Mouse (Mus musculus): ENCODE measurements around the gene Gstt1.
"Not testable (repeated sequence)": the region's sequence is repeated elsewhere in the genome, so short reads cannot be mapped to it uniquely, and the experiment has no call there.

Gene Gstt1

DNA sequence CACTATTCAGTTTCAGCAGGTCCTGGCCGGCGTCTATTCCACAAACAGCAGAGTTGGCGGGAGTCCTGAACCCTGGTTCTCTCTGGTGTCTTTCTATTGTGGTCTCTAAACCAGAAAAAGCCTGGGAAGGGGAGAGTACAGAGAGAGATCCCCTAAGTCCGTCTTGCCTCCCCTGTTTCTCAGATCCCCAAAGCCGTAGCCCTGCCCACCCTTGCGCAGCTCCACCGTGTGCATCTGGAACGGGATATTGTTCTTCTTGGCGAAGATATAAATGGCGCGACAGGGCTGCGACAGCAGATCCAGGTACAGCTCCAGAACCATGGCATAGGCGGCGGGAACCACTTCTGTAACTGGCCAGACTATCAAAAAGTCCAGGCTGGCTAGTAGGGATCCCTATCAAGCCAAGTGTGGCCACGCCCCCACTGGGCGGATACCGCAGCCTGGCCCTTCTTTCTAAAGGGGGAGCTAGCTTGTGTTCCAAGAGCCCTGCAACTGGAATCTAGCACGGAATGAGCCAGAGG is at the start of gene Gstt1:
TSS of gene Gstt1 (minus strand) at position 409 of the 521 bp plus-strand sequence.
- DNase-seq (ENCODE audit: low read depth, low spot score) = no peak

DNA sequence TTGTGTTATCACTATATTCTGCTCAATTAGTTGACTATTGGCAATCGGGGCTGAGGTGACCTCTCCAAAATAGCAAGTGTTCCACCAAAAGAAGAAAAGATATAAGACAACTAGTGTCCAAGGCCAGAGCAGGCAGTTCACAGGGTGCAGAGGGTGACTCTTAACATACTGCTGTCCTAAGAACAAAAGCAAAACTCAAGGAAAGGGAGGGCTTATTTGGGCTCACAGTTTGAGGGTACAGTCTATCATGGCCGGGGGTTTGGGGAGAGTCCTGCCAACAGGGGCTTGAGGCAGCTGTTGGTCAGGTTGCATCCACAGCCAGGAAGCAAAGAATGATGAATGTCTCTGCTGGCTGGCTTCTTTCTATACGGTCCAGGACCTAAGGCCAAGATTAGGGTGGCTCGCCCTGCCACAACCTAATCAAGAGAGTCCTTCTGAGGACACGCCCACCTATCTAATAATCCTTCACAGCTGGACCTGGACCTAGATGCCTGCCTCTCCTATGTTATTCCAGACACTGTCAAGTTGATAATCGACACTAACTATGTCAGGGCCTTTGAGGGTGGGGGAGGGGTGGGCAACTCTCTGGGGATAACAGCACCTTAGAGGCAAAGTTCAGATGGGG is 47.0 kb upstream of the Gstt1 start:
- no peak for DNase-seq (ENCODE audit: low read depth, low spot score)

GRCm38 (mm10) chr10:75844800-75845199 is 46.4 kb upstream of the Gstt1 start:
- no peak for DNase-seq (ENCODE audit: low read depth, low spot score)

GRCm38 (mm10) chr10:75843898-75844297 is 45.5 kb upstream of the Gstt1 start:
- DNase-seq (ENCODE audit: low read depth, low spot score) = not testable (repeated sequence)

DNA sequence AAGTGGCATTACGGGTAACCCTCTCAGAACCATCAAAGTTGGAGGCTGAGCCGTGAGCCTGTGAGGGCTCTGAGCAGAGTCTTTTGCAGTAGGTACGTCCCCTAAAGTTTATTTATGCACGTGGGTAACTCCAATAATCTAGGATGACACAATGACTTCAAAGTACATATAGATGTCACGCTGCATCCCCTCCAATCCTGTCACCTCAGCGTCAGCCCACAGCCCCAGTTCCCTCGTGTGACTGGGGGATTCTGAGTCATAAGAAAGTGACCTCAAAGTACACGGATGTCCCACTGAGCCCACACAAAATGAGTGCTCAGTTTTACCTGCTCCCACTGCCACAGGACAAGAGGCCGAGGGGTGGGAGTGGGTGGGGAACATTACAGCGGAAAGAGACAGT is 40.7 kb upstream of the Gstt1 start:
- no peak for DNase-seq (ENCODE audit: low read depth, low spot score)

GRCm38 (mm10) chr10:75837248-75837759 is 38.9 kb upstream of the Gstt1 start, which contains the start of gene Gstt2:
Gstt2 (minus strand) TSS chr10:75837424.
- DNase-seq (ENCODE audit: low read depth, low spot score) = peak; percentile 96

DNA sequence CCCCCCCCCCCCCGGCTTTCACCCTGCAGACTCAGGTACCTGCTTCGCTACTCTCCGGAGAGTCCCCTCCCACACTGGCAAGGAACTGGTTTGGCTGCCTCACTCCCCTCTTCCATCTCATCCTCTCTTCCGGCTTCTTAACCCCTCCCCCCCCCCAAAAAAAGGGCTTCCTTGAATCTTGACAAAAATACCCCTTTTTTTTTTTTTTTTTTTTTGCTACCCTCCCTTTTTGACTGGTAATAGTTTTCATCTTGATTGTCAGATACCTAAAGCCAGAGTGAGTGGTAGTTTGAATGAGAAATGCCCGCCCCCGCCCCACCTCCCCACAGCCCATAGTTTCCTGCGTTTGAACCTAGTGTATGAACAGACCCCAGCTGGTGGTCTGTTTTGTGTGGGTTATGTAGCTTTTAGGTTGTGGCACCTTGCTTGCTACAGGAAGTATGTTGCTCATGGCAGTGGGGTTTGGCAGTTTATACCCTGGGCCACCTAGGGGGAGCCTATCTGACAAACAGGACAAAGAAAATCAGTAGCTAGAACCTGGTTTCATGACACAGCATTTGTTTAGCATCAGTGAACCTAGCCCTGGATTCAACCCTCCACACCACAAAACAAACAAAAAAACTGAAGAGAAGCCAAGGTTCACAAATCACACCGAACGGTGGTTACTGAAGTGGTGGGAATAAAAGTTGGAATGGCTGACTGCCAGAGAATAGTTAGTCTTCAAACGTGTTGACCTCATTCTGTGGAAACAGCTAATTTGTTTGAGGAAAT is 37.6 kb upstream of the Gstt1 start:
- DNase-seq (ENCODE audit: low read depth, low spot score) = peak; percentile 85

DNA sequence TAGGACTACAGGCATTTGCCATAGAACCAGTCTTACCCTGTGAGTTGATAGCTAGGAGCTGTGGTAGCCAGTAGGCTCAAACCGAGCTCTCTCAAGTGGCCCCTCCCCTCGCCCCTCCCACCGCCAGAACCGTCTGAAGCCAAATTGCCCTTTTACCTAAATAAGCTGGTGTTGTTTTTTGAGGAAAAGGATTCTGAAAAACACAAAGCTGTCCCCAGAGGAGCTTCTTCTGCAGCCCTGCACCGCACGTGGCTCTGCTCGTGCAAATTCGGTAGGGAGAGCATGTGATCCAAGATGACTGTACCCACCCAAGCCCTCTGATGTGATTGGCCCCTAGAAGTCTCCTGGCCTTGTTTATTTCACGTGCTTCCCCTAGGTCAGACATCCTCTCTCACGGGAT is 36.9 kb upstream of the Gstt1 start:
- DNase-seq (ENCODE audit: low read depth, low spot score) = peak; percentile 94

DNA sequence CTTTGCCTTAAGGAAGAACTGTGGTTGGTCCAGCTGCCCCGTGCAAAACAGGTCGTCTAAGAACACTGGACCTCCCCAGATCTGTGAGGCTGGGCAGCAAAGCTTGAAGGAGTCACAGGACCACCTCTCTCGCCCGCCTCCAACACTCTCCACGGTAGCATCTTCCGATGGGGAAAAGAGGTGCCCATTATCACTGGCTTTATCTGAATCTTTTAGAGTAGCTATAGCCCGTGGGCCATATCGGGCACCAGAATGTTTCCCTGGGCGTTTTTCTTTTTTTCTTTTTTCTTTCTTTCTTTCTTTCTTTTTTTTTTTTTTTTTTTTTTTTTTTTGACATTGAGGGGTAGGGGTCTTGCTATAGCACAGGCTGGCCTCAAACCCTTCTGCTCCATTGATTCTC is 36.3 kb upstream of the Gstt1 start:
- DNase-seq (ENCODE audit: low read depth, low spot score) = no peak

- DNase-seq (ENCODE audit: low read depth, low spot score) = peak; percentile 95
These were observed 35.9 kb upstream of the Gstt1 start for GRCm38 (mm10) chr10:75834250-75834649.

- peak; percentile 85 for DNase-seq (ENCODE audit: low read depth, low spot score)
These were observed 35.2 kb upstream of the Gstt1 start for GRCm38 (mm10) chr10:75833456-75834080.

DNA sequence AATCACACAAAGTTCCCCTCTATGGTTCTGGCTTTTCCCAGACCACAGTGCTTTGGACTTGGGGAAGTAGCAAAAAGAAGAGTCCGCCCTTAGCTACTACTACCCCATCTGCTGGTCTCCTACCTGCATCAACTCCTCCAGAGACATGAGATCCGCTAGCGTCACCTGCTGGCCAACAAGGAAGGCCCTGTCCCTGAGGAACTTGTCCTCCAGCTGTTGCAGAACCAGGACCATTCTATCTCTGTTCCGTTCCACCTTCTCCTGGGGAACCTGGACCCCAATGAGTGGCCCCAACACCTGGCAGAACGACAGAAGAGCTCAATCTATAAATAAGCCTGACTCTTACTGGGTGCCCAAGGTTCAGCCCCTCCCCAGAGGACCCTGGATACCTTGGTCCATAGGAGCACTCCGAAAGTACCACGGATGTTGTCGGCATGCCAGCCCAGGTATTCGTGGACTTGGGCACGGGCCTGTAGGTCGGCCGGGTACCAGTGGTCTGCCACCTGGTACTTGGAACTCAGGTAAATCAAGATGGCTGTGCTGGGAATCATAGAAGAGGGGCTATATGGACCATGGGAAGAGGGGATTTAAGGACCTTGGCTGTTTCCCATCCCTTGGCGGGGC is 34.0 kb upstream of the Gstt1 start:
- DNase-seq (ENCODE audit: low read depth, low spot score) = peak; percentile 93

GRCm38 (mm10) chr10:75830275-75830670 is 31.9 kb upstream of the Gstt1 start:
- no peak for DNase-seq (ENCODE audit: low read depth, low spot score)

GRCm38 (mm10) chr10:75829529-75830274 is 31.3 kb upstream of the Gstt1 start:
- DNase-seq (ENCODE audit: low read depth, low spot score) = peak; percentile 66

GRCm38 (mm10) chr10:75828500-75828931 is 30.1 kb upstream of the Gstt1 start:
- peak; percentile 51 for DNase-seq (ENCODE audit: low read depth, low spot score)

- peak; percentile 13 for DNase-seq (ENCODE audit: low read depth, low spot score)
These were observed 29.4 kb upstream of the Gstt1 start for GRCm38 (mm10) chr10:75827668-75828360.

DNA sequence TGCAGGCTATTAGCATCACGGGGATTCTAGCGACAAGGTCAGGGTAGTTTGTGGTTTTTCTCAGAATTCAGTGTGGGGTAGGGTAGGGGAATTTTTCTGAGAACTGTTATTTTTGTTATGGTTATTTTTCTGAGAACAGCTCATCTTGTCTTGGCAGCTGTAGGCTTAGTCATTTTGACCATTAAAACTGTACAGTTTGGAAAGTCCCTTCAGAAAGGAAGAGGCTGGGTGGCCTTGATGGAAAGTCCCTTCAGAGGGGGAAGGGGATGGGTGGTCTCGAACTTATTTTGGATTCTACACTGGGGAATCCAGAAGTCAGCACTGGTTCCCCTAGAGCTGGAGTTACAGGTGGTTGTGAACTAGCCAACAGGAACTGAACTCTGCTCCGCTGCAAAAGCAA is 26.1 kb upstream of the Gstt1 start:
- peak; percentile 94 for DNase-seq (ENCODE audit: low read depth, low spot score)

GRCm38 (mm10) chr10:75823782-75824181 is 25.4 kb upstream of the Gstt1 start:
- no peak for DNase-seq (ENCODE audit: low read depth, low spot score)

DNA sequence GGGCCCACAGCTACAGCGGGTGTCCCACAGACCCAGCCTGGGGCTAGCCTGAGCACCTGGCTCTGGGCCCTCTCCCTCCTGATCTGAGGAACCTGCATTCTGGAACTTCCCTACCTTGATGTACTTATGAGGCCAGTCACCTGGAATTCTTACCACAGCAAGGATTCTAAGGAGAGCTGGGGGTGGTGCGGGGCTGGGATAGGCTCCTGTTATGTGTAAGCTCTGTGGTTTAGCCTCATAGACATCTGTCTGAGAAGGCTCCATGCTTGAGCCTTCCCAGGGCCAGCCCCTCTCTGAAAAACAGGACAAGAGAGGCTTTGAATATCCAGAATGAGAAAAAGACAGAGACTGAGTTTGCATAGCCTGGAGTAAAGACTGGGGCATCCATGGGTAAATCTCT is 24.1 kb upstream of the Gstt1 start, which contains the start of gene Gstt4:
TSS of gene Gstt4 (minus strand) at position 101 of the 400 bp plus-strand sequence.
- no peak for DNase-seq (ENCODE audit: low read depth, low spot score)

DNA sequence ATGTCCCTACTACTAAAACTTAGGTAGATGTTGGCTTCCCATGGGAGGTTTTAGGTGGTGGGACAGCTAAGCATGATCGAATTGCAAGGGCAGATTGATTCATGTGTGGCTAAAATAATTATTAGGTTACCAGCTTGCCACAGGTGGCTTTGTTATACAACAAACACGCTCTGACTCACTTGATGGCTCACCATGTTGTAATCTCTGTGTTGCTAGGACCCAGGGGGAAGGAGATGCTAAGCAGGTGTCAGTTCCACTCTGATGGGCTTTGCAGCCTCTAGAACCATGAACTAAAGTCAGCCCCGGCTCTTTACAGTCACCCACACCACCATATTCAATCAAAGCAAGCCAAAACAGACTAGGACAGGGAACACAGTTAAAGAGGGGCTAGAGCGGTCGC is 21.5 kb upstream of the Gstt1 start:
- DNase-seq (ENCODE audit: low read depth, low spot score) = peak; percentile 88

Data from A20 (cell line).